Mouse (Mus musculus) liver, embryonic 14.5 days (tissue): ENCODE measurements around the gene Clic3.

Experiments
- CTCF ChIP-seq: IDR thresholded peaks from 2 replicates; pipeline ENCODE4 v1.5.1; 2016; ENCODE audit warnings: antibody characterized with exemption, low read depth, control low read depth
- EP300 ChIP-seq: IDR thresholded peaks from 2 replicates; pipeline ENCODE4 v1.6.1; 2016; ENCODE audit warnings: antibody characterized with exemption, low read depth

DNA sequence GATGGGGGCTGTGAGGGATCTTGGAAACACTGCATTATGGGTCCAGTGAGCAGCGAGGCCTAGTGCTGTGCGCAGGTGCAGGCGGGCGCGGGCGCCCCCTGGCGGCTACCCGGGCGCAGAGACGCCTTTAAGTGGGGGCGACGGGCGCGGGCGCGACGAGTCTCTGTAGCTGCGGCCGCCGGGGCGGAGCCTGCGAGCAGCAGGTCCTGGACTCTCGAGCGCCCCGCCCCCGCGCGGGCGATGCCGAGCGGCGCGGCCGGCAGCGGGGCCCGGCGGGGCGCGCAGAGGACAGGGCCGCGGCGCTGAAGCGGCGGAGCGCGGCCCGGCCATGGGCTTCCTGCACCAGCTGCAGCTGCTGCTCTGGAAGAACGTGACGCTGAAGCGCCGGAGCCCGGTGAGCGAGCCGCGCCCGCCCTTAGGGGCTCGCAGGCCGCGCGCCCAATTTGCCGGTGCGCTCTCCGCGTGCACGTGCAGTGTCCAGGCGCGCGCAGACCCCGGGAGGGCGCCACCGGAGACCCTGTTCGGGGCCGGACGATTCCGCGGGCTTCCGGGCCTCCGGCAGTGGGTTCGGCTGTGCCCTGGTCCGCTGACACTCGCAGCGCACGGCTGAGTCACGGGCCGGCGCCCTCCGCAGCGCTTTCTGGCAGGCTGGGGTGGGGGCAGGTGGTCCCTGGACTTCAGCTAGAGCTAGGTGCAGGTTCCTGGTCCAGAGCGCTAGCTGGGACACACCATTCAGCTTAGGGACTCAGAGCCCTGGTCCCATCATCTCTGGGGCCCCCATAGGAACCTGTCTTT lies 28.0 kb upstream of the Clic3 start, which contains the start of gene Abca2:
- TF ChIP-seq EP300: no peak
- TF ChIP-seq CTCF: peak; percentile 87
